ENCODE assay signal across 8 mouse cellular contexts in genomic region chr4:150048038-150048437, GRCm38 (mm10). TPM values are rescaled to one million over a fixed set of nuclear protein-coding genes. Genes with fewer than 3 reads are reported as not detected.
A peak's percentile ranks its signal among the peaks of the same experiment; 100 is the strongest.
DNase-seq lines count a peak whose midpoint lies in the region; ATAC-seq lines count a peak whose summit lies in the region.

No protein-coding gene starts in this region.

- peak overlapping the region; percentile 6; the same call in 1 of the 2 replicates for H3K27ac ChIP-seq in brown adipose tissue, adult 24 weeks (replicated peaks; ENCODE audit: low read depth, low read length)
- H3K27ac ChIP-seq in heart, embryonic 10.5 days = peak overlapping the region; percentile 73
- peak overlapping the region; percentile 66 for H3K27ac ChIP-seq in lung, embryonic 16.5 days (ENCODE audit: low read length)

- ATAC-seq in lung, embryonic 16.5 days (ENCODE audit: low read depth) = peak; percentile 88
- no peak for ATAC-seq in activated CD4-positive, CD25-positive, alpha-beta regulatory T cell, adult 4 months

- peaks cover 75% of the 10 kb centered on the region for H3K27me3 ChIP-seq in heart, embryonic 10.5 days (ENCODE audit: insufficient read depth, poor library complexity, severe bottlenecking)
- peaks cover 2% of the 10 kb centered on the region; the same call in 1 of the 2 replicates for H3K27me3 ChIP-seq in lung, embryonic 16.5 days (ENCODE audit: control insufficient read depth, insufficient read depth, low read depth, low read length)

- no peaks in the 10 kb centered on the region for H3K4me1 ChIP-seq in brown adipose tissue, adult 24 weeks (ENCODE audit: control insufficient read depth, insufficient read depth, insufficient read length, low read length)
- H3K4me1 ChIP-seq in heart, embryonic 10.5 days = peaks cover 31% of the 10 kb centered on the region
- peaks cover 23% of the 10 kb centered on the region for H3K4me1 ChIP-seq in lung, embryonic 16.5 days (replicated peaks; ENCODE audit: control insufficient read depth, insufficient read depth, low read length)

- DNase-seq in cerebellum, postnatal 25 days = peak; percentile 28 to 51
- DNase-seq in cerebellum, adult 8-10 months = no peak
- DNase-seq in heart, embryonic 10.5 days (ENCODE audit: low spot score) = no peak
- peak; percentile 71 for DNase-seq in kidney, adult 9 months
- DNase-seq in ovary, postnatal 36 days (ENCODE audit: low spot score) = peak; percentile 69

- no peaks in the 10 kb centered on the region for H3K9me3 ChIP-seq in heart, embryonic 10.5 days
- no peaks in the 10 kb centered on the region for H3K9me3 ChIP-seq in lung, embryonic 16.5 days (ENCODE audit: control insufficient read depth, low read length)

- peak overlapping the region; percentile 71 for H3K4me3 ChIP-seq in brown adipose tissue, adult 24 weeks (ENCODE audit: insufficient read depth, low read depth, low read length)
- H3K4me3 ChIP-seq in heart, embryonic 10.5 days = peak overlapping the region; percentile 68
- H3K4me3 ChIP-seq in lung, embryonic 16.5 days (ENCODE audit: low read length) = peak overlapping the region; percentile 70

- peak overlapping the region; percentile 72 for H3K9ac ChIP-seq in lung, embryonic 16.5 days (ENCODE audit: low read length)

- H3K36me3 ChIP-seq in heart, embryonic 10.5 days = no peaks in the 10 kb centered on the region
- H3K36me3 ChIP-seq in lung, embryonic 16.5 days (ENCODE audit: control insufficient read depth, insufficient read depth, low read length) = no peaks in the 10 kb centered on the region

- H3K4me2 ChIP-seq in lung, embryonic 16.5 days (ENCODE audit: low read depth, low read length) = peak overlapping the region; percentile 92

- under 1% methylated on average over 20 of the region's 20 CpGs for WGBS in heart, embryonic 10.5 days
- WGBS in lung, embryonic 16.5 days = 0% methylated on average over 20 of the region's 20 CpGs

RNA-seq across cellular contexts. Expression of gene Gpr157, which starts 39.1 kb away (rescaled TPM):
- 2.0 and 2.4 TPM in 2 replicates for polyA plus RNA-seq in brown adipose tissue, adult 24 weeks (2012; ENCODE audit: insufficient read depth, insufficient read length, missing spikeins)
- 0.85 and 2.0 TPM in 2 replicates for polyA plus RNA-seq in heart, embryonic 10.5 days (2016; fragmentation: Nextera tagmentation; extraction: Ambion mirVana)
- 2.3 TPM in 2 replicates for polyA plus RNA-seq in lung, embryonic 16.5 days (2015; fragmentation: Nextera tagmentation; extraction: Ambion mirVana)
- polyA plus RNA-seq in activated CD4-positive, CD25-positive, alpha-beta regulatory T cell, adult 4 months (2017; shearing (Covaris generic)) = under 1 TPM; 0.33 to 0.42 TPM

RNA-seq across cellular contexts. Expression of gene H6pd, which starts 39.2 kb away (rescaled TPM):
- polyA plus RNA-seq in brown adipose tissue, adult 24 weeks (2012; ENCODE audit: insufficient read depth, insufficient read length, missing spikeins) = 66.4 and 85.8 TPM in 2 replicates
- 5.8 and 9.0 TPM in 2 replicates for polyA plus RNA-seq in heart, embryonic 10.5 days (2016; fragmentation: Nextera tagmentation; extraction: Ambion mirVana)
- 38.3 and 39.6 TPM in 2 replicates for polyA plus RNA-seq in lung, embryonic 16.5 days (2015; fragmentation: Nextera tagmentation; extraction: Ambion mirVana)
- polyA plus RNA-seq in activated CD4-positive, CD25-positive, alpha-beta regulatory T cell, adult 4 months (2017; shearing (Covaris generic)) = 1 to 10 TPM; 5.3 to 5.4 TPM

Comparison
In these comparisons a context has a peak if more than half of its experiments do, and no peak if none do; other contexts are left out.
1. DNase-seq: peak in cerebellum, postnatal 25 days (2 of 2), kidney, adult 9 months (single experiment) and ovary, postnatal 36 days (single experiment); none in cerebellum, adult 8-10 months (single experiment) and heart, embryonic 10.5 days (single experiment).
2. H3K27ac ChIP-seq: peak in every context shown above with its lines; median percentile 73 in heart, embryonic 10.5 days; 66 in lung, embryonic 16.5 days; 6 in brown adipose tissue, adult 24 weeks.
3. Peak in every context shown above with its lines, with median percentiles within 50 percentile points of each other: H3K4me3 ChIP-seq.